Mouse (Mus musculus) ES-CJ7 (cell line): ENCODE data around the gene Dlg4.

Experiments used
- DNase-seq: peaks from one replicate; pipeline ENCODE4 v3.0.0; 2011; ENCODE audit warnings: low read depth, low spot score

Gene Dlg4

DNA sequence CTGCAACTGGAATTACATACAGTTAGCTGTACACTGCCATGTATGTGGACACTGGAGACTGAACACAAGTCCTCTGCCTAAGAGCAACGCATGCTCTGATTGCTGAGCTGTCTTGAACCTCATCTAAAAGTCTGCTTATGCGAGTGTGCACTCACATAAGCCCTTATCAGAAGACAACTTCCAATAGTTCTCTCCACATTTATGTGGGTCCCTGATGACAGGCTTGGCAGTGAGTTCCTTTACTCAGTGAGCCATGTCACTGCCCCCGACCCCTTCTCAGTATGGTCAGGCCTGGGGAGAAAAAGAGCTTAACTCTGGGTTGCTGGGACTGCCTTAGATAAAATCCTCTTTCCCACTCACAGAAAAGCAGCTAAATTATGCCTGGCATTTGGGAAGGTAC is at the start of gene Dlg4:
TSS of gene Dlg4 (plus strand) at position 274 of the 400 bp plus-strand sequence.
- DNase-seq = no peak

GRCm38 (mm10) chr11:69968793-69969192 is 47.9 kb upstream of the Dlg4 start:
- no peak for DNase-seq

DNA sequence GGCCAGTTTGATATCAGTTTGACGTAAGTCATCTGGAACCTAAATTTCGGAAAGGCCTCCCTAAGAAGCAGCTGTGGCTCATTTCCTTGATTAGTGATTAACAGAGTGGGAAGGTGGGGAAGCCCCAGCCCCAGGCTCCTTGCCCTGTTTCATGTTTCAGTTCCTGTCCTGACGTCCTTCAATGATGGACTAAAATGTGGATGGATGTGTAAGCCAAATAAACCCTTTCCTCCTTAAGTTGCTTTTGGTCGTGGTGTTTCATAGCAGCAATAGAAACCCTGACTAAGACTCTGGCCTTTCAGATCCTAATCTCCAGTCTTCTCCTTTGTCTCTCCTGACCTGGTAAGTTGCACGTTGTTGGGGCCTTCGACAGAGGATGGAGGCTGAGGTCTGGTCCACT is 46.5 kb upstream of the Dlg4 start:
- DNase-seq = no peak

DNA sequence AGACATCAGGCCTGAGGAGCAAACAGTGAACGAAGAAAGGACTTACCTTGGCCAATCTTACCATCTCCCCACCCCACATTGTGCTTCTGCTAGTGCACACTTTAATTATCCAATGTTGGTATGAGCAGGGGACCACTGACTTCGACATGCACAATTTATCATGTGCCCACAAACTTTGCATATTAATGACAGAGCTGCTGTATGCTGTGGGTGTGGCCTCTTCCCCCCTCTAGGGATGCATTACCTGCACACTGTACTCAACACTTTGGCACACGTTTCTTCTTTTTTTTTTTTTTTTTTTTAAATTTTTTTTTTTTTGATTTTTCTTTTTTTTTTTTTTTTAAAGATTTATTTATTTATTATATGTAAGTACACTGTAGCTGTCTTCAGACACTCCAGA is 46.0 kb upstream of the Dlg4 start:
- DNase-seq = no peak

GRCm38 (mm10) chr11:69974907-69975306 is 41.8 kb upstream of the Dlg4 start:
- no peak for DNase-seq

DNA sequence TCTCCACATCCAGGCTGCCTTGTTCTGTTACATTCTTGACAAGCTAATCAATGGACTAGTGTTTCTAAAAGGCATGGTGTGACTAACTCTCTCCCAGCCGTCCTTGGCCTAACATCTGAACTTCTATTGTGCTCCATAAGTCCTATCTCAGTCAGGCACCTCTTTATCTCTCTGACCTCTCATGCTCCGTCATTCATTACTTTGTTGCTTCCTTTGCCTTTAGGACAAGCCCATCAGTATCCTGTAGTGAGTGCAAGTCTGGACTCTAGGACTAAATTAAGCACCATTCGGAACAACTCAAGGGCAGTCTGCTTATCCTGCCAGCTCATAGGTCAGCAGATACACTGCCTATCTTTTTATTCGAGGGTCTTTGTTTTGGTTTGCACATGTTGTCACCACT is 40.5 kb upstream of the Dlg4 start:
- DNase-seq = no peak

DNA sequence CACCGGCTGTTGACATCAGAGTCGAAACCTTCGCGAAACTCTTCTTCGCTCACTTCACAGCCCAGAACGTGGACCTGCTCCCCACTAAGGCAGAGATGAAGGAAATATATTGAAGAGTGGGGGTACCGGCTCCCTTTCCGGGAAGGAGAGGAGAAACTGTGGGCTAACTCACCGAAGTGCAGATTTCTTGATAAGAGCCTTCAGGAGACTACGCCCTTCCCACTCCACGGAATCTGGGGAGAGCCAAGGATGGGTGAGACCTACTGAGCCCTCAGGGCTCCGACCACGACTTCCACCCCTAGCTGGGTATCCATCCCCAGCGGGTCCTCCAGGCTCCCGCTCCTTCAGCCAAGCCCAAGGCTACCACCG is 36.9 kb upstream of the Dlg4 start:
- DNase-seq = no peak

GRCm38 (mm10) chr11:69980196-69981140 is 36.3 kb upstream of the Dlg4 start:
- DNase-seq = peak; percentile 100

- DNase-seq = no peak
These were observed 35.5 kb upstream of the Dlg4 start, which contains the start of gene Ctdnep1 for GRCm38 (mm10) chr11:69981141-69981762. Ctdnep1 (plus strand) TSS chr11:69981156.

- DNase-seq = no peak
These were observed 34.5 kb upstream of the Dlg4 start, which contains the start of gene Elp5 for GRCm38 (mm10) chr11:69982225-69982624. Elp5 (minus strand) TSS chr11:69982517.

- no peak for DNase-seq
These were observed 33.9 kb upstream of the Dlg4 start for GRCm38 (mm10) chr11:69982877-69983276.

DNA sequence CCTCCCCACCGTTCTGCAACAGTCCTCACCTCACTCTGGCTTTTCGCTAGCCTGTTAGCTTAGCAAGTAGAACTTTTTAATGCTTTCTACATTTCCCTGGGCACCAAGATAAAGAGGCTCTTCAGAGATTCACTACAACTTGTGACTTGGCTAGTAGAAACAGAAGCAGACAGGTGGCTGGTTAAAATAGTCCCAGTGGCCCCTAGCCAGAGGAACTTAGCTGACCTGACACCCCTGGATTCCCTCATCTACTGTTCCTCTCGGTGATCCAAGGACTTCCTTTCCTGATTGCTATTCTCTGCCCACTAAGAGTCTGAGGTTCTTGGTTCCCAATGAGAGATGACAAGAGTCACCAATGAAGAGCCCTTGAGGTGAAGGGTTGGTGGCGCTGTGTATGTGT is 33.4 kb upstream of the Dlg4 start:
- DNase-seq = no peak

- DNase-seq = no peak
These were observed 32.3 kb upstream of the Dlg4 start for GRCm38 (mm10) chr11:69984431-69984830.

GRCm38 (mm10) chr11:69989949-69990348 is 26.8 kb upstream of the Dlg4 start:
- no peak for DNase-seq

GRCm38 (mm10) chr11:69990850-69991691 is 25.7 kb upstream of the Dlg4 start, which contains the start of gene Gabarap:
Gabarap (plus strand) TSS chr11:69991143.
- DNase-seq = peak; percentile 96

GRCm38 (mm10) chr11:69991711-69992110 is 25.0 kb upstream of the Dlg4 start:
- DNase-seq = no peak

DNA sequence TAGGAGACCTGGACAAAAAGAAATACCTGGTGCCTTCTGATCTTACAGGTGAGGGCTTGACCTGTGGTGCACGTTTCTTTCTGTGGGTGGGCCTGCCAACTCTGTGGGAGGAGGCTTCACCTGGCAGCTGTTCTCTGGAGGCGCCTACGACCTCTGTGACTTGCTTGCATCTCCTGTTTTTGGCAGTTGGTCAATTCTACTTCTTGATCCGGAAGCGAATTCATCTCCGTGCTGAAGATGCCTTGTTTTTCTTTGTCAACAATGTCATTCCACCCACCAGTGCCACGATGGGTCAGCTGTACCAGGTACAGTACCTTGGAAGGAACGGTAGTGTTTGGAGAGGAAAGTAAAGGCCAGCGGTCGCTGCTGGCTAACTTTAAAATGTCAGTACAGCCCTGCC is 24.3 kb upstream of the Dlg4 start:
- DNase-seq = no peak

GRCm38 (mm10) chr11:69992932-69993331 is 23.8 kb upstream of the Dlg4 start:
- DNase-seq = no peak

GRCm38 (mm10) chr11:69994401-69995090 is 22.2 kb upstream of the Dlg4 start:
- DNase-seq = peak; percentile 42

GRCm38 (mm10) chr11:69995391-69995960 is 21.3 kb upstream of the Dlg4 start, which contains the start of gene Phf23:
Phf23 (plus strand) TSS chr11:69995777.
- peak; percentile 100 for DNase-seq
